Mouse (Mus musculus) thymus, postnatal 0 days (tissue): ENCODE results near the gene Kif1c. TPM values are rescaled to one million over a fixed set of nuclear protein-coding genes. Genes with fewer than 3 reads are reported as not detected.

ENCODE experiments used
- DNase-seq: peaks from one replicate; pipeline ENCODE4 v3.0.0-alpha.2; 2015; ENCODE audit warnings: low spot score
- polyA plus RNA-seq: library from polyadenylated mRNA; unstranded; fragments of >200 nt; fragmentation: Nextera tagmentation; extraction: Ambion mirVana; gene quantifications from 2 replicates; pipeline ENCODE4 v1.2.1, GENCODE M21; 2015

Gene Kif1c
- polyA plus RNA-seq, 1 experiment from 2014 or later, result 1.4 TPM

GRCm38 (mm10) chr11:70667271-70668150, 32.8 kb upstream of the Kif1c start:
- DNase-seq, result no peak

- no peak for DNase-seq
Observed at GRCm38 (mm10) chr11:70668335-70668770, 32.0 kb upstream of the Kif1c start.

GRCm38 (mm10) chr11:70668771-70669505, 31.4 kb upstream of the Kif1c start, which contains the start of gene Spag7:
Gene Spag7 (minus strand): TSS chr11:70669416.
- peak; percentile 97 for DNase-seq

- peak; percentile 91 for DNase-seq
Observed at GRCm38 (mm10) chr11:70669582-70670345, 30.6 kb upstream of the Kif1c start.

- no peak for DNase-seq
Observed at GRCm38 (mm10) chr11:70670483-70670882, 29.9 kb upstream of the Kif1c start.

- no peak for DNase-seq
Observed at GRCm38 (mm10) chr11:70671333-70672047, 28.9 kb upstream of the Kif1c start.

- DNase-seq, result no peak
Observed at GRCm38 (mm10) chr11:70674014-70674413, 26.3 kb upstream of the Kif1c start.

- no peak for DNase-seq
Observed at GRCm38 (mm10) chr11:70674501-70674900, 25.8 kb upstream of the Kif1c start.

GRCm38 (mm10) chr11:70678092-70678491, 22.3 kb upstream of the Kif1c start:
- DNase-seq, result no peak

- DNase-seq, result no peak
Observed at GRCm38 (mm10) chr11:70678576-70678975, 21.8 kb upstream of the Kif1c start.

- DNase-seq, result no peak
Observed at GRCm38 (mm10) chr11:70679361-70679760, 21.0 kb upstream of the Kif1c start.

- DNase-seq, result no peak
Observed at GRCm38 (mm10) chr11:70679894-70680293, 20.5 kb upstream of the Kif1c start.

- DNase-seq, result no peak
Observed at GRCm38 (mm10) chr11:70681170-70681569, 19.2 kb upstream of the Kif1c start.

- peak; percentile 66 for DNase-seq
Observed at GRCm38 (mm10) chr11:70681897-70682581, 18.3 kb upstream of the Kif1c start.

GRCm38 (mm10) chr11:70683640-70684039, 16.7 kb upstream of the Kif1c start:
- no peak for DNase-seq

- DNase-seq, result no peak
Observed at GRCm38 (mm10) chr11:70686901-70687566, 13.3 kb upstream of the Kif1c start.

GRCm38 (mm10) chr11:70687601-70688199, 12.6 kb upstream of the Kif1c start, which contains the start of gene Camta2:
Gene Camta2 (minus strand): TSS chr11:70688105.
- DNase-seq, result peak; percentile 86

- DNase-seq, result no peak
Observed at GRCm38 (mm10) chr11:70688372-70688771, 12.0 kb upstream of the Kif1c start.

GRCm38 (mm10) chr11:70689578-70689977, 10.8 kb upstream of the Kif1c start:
- no peak for DNase-seq
